Mouse (Mus musculus) neural tube, embryonic 15.5 days (tissue): ENCODE data around the gene Cacnb4. TPM values are rescaled to one million over a fixed set of nuclear protein-coding genes. Genes with fewer than 3 reads are reported as not detected.

ENCODE experiments used
- ATAC-seq: fragments of 200-750 bp; cut with Nextera tagmentation; 2 replicates; pipeline ENCODE4 v1.8.0; 2017; ENCODE audit warnings: mild to moderate bottlenecking, moderate TSS enrichment, moderate library complexity; ENCODE audit not compliant: low FRiP score
- H3K27ac ChIP-seq: fragments of 300-500 bp; sonication (generic); replicated peaks from 2 replicates; pipeline ENCODE4 v1.5.1; 2015; ENCODE audit warnings: mild to moderate bottlenecking, inconsistent platforms
- H3K27me3 ChIP-seq: fragments of 300-500 bp; sonication (generic); replicated peaks from 2 replicates; pipeline ENCODE4 v1.6.1; 2015; ENCODE audit warnings: inconsistent platforms
- H3K36me3 ChIP-seq: fragments of 300-500 bp; sonication (generic); 2 replicates; pipeline ENCODE4 v1.6.1; 2015; ENCODE audit warnings: inconsistent platforms
- H3K4me1 ChIP-seq: fragments of 300-500 bp; sonication (generic); 2 replicates; pipeline ENCODE4 v1.6.1; 2015; ENCODE audit warnings: inconsistent platforms
- H3K4me2 ChIP-seq: fragments of 300-500 bp; sonication (generic); 2 replicates; pipeline ENCODE4 v1.6.1; 2015; ENCODE audit warnings: inconsistent platforms, mild to moderate bottlenecking, moderate library complexity
- H3K4me3 ChIP-seq: fragments of 300-500 bp; sonication (generic); replicated peaks from 2 replicates; pipeline ENCODE4 v1.5.1; 2015; ENCODE audit warnings: mild to moderate bottlenecking, inconsistent platforms
- H3K9ac ChIP-seq: fragments of 300-500 bp; sonication (generic); replicated peaks from 2 replicates; pipeline ENCODE4 v1.6.1; 2015; ENCODE audit warnings: mild to moderate bottlenecking, inconsistent platforms
- H3K9me3 ChIP-seq: fragments of 300-500 bp; sonication (generic); replicated peaks from 2 replicates; pipeline ENCODE4 v1.6.1; 2016; ENCODE audit warnings: inconsistent platforms
- WGBS: fragments of 180-500 bp; shearing (Covaris S2); methylation state at CpG from one replicate; pipeline ENCODE4 v1.1.7; 2015; ENCODE audit warnings: mixed read lengths; 5-methylcytosine and 5-hydroxymethylcytosine counted together
- polyA plus RNA-seq: library from polyadenylated mRNA; unstranded; fragments of >200 nt; fragmentation: Nextera tagmentation; extraction: Ambion mirVana; gene quantifications from 2 replicates; pipeline ENCODE4 v1.2.1, GENCODE M21; 2015

Gene Cacnb4
- polyA plus RNA-seq, 1 experiment from 2014 or later: 14.7 TPM

DNA sequence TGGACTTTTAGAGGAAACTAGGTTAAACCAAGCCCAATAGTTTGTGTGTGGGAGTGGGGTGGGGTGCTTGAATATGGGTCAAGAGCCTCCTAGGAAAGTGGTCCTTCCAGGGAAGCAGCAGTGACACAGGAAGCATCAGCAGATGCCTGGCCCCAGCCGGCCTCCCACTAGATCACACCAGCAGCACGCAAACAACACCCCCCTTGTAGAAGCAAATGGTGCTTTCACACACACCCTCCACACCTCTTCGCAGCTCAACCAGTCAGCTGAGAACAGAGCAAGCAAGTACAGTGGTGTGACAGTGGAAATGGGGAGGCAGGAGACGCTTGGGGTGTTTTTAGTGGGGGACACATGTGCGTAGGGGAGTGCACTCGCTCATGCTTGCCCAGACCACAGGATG lies 33.0 kb downstream of the Cacnb4 start:
- no peaks in the 10 kb centered on the region for H3K27me3 ChIP-seq
- H3K4me1 ChIP-seq: no peaks in the 10 kb centered on the region
- H3K4me3 ChIP-seq: no peak overlapping the region
- 89% methylated on average over 6 of the region's 6 CpGs for WGBS
- H3K27ac ChIP-seq: no peak overlapping the region
- no peak overlapping the region for H3K9ac ChIP-seq
- H3K36me3 ChIP-seq: no peaks in the 10 kb centered on the region
- no peaks in the 10 kb centered on the region for H3K9me3 ChIP-seq
- no peak overlapping the region for H3K4me2 ChIP-seq
- ATAC-seq: no peak

DNA sequence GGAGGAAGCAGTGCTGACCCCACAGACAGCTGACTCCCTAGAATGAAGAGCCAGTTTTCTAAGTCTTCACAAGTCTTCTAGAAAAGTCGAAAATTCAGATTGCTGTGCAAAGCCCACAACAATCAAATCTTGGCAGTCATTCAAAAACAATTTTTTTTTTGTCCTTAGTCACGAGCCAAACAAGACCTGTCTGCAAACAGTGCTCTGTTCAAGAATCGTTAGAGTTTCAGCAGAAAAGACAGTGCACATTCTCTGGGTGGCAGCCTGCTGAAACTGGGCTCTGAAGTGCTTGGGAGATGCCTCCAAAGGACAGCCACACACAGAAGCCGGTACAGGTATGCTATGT lies 37.1 kb downstream of the Cacnb4 start:
- Histone ChIP-seq H3K36me3 (no peaks in the 10 kb centered on the region), H3K9me3 (no peaks in the 10 kb centered on the region), H3K4me2 (no peak overlapping the region)

DNA sequence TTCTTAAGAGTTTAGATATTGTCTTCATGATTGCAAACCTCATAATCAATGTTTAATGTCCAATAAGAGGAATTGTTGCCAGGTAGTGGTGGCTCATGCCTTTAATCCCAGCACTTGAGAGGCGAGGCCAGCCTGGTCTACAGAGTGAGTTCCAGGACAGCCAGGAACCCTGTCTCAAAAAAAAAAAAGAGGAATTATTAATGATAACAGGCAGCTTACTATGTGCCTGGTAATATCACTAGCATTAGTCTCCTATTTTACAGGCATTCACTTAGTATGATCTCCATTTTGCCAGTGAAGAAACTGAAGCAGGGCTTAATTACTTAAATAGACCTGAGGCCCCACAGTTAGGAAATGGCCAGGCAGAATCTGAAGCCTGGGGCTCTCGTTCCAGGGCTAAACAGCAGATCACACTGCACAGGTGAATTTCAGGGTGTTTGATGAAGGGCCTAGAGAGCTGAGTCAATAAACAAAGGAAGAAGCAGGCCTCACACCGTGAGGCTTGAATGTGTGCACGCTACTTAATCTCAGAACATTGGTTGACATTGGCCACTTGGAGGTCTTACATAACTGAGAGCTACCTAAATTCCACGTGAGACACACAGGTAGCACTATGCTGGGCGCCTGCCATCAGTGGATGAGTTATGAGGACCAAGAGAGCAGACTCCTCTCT lies 37.6 kb downstream of the Cacnb4 start:
- ATAC-seq: no peak
- WGBS: 71% methylated on average over 6 of the region's 6 CpGs
- Histone ChIP-seq H3K4me2 (no peak overlapping the region), H3K4me1 (no peaks in the 10 kb centered on the region), H3K9ac (no peak overlapping the region), H3K27me3 (no peaks in the 10 kb centered on the region), H3K36me3 (no peaks in the 10 kb centered on the region), H3K9me3 (no peaks in the 10 kb centered on the region), H3K27ac (no peak overlapping the region), H3K4me3 (no peak overlapping the region)

More for the DNA sequence above, 37.1 kb downstream of the Cacnb4 start:
- Histone ChIP-seq H3K9ac (no peak overlapping the region), H3K27ac (no peak overlapping the region), H3K27me3 (no peaks in the 10 kb centered on the region), H3K4me1 (no peaks in the 10 kb centered on the region), H3K4me3 (no peak overlapping the region)
- 65% methylated on average over 4 of the region's 4 CpGs for WGBS
- no peak for ATAC-seq

DNA sequence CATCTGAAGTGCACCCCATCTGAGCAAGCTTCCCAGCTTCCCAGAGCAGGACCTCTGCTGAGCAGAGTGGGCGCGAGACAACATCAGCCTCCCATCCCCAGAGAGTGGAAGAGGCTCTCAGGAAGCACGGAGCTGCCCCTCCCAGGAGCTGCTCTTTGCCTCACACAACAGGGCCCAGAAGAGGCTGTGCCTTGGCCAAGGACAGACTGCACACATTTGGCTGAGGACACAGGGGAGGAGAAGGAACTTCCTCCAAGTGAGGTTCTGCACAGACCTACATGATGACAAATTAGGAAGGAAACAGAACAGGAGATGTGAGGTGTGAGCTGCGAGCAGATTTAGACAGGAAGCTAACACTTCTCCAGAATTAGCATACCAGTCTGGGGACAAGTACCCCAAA lies 38.4 kb downstream of the Cacnb4 start:
- 48% methylated on average over 4 of the region's 4 CpGs for WGBS

DNA sequence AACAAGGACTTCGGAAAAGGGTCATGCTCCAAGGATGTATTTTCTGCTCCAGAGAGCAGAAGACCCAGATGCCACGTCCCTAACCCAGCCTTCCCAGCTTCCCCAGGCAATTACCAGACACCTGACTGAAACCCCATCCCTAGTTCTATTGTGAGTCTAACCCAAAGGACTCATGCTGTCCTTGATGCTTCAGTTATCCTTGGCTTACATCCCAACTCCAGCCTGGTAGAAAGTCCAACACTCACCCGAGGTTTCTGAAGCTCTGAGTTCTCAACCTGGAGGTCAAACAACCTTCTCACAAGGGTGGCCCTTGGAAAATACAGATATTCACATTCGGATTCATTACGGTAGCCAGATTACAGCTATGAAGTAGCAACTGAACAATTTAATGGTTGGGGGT lies 40.6 kb downstream of the Cacnb4 start:
- no peak overlapping the region for H3K9ac ChIP-seq
- peaks cover 7% of the 10 kb centered on the region; the same call in 1 of the 2 replicates for H3K4me1 ChIP-seq
- no peaks in the 10 kb centered on the region for H3K9me3 ChIP-seq
- no peak for ATAC-seq
- H3K4me3 ChIP-seq: no peak overlapping the region
- WGBS: 63% methylated on average over 5 of the region's 5 CpGs
- H3K27me3 ChIP-seq: no peaks in the 10 kb centered on the region
- no peaks in the 10 kb centered on the region for H3K36me3 ChIP-seq
- no peak overlapping the region for H3K27ac ChIP-seq
- H3K4me2 ChIP-seq: no peak overlapping the region

More for the DNA sequence above, 38.4 kb downstream of the Cacnb4 start:
- H3K4me2 ChIP-seq: no peak overlapping the region
- H3K27me3 ChIP-seq: no peaks in the 10 kb centered on the region
- no peak overlapping the region for H3K9ac ChIP-seq
- H3K9me3 ChIP-seq: no peaks in the 10 kb centered on the region
- no peak overlapping the region for H3K4me3 ChIP-seq
- H3K27ac ChIP-seq: no peak overlapping the region
- ATAC-seq: no peak
- no peaks in the 10 kb centered on the region for H3K36me3 ChIP-seq
- H3K4me1 ChIP-seq: peaks cover under 1% of the 10 kb centered on the region; the same call in 1 of the 2 replicates

- no peaks in the 10 kb centered on the region for H3K9me3 ChIP-seq
- H3K4me2 ChIP-seq: no peak overlapping the region
- no peak overlapping the region for H3K4me3 ChIP-seq
- no peaks in the 10 kb centered on the region for H3K36me3 ChIP-seq
- H3K4me1 ChIP-seq: peaks cover 7% of the 10 kb centered on the region; the same call in 1 of the 2 replicates
- H3K27ac ChIP-seq: no peak overlapping the region
- ATAC-seq: no peak
- 9% methylated on average over 4 of the region's 4 CpGs for WGBS
- no peaks in the 10 kb centered on the region for H3K27me3 ChIP-seq
- H3K9ac ChIP-seq: no peak overlapping the region
Measured at GRCm38 (mm10) chr2:52635358-52635757, 41.3 kb downstream of the Cacnb4 start.

DNA sequence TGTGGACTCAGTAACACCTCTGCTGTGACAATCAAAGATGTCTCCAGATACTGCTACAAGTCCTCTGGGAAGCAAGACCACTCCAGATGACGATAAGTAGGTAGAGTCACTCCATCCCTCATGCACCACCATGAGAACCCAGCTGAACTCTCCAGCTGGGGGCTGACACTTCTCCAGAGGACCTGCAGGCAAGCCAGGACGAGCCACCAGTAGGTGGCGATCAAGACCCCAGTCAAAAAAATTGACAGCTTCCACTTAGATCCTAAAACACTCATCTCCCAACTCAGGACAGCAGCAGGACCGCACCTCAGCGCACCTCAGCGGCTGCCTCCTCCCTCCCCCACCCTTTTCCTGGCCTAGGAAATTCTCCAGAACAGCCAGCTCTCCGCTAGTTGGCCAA lies 43.8 kb downstream of the Cacnb4 start:
- Histone ChIP-seq H3K4me3 (no peak overlapping the region), H3K36me3 (no peaks in the 10 kb centered on the region), H3K9me3 (no peaks in the 10 kb centered on the region), H3K9ac (no peak overlapping the region), H3K27ac (no peak overlapping the region), H3K4me1 (peaks cover 7% of the 10 kb centered on the region; the same call in 1 of the 2 replicates), H3K27me3 (no peaks in the 10 kb centered on the region), H3K4me2 (no peak overlapping the region)
- ATAC-seq: peak; percentile 55; the same call in 1 of the 2 replicates
- 8% methylated on average over 7 of the region's 7 CpGs for WGBS

GRCm38 (mm10) chr2:52628186-52628585 lies 48.4 kb downstream of the Cacnb4 start:
- no peak for ATAC-seq
- Histone ChIP-seq H3K9me3 (no peaks in the 10 kb centered on the region), H3K4me1 (peaks cover 15% of the 10 kb centered on the region), H3K36me3 (no peaks in the 10 kb centered on the region), H3K27me3 (no peaks in the 10 kb centered on the region), H3K27ac (no peak overlapping the region), H3K9ac (no peak overlapping the region), H3K4me3 (no peak overlapping the region), H3K4me2 (no peak overlapping the region)
- 83% methylated on average over 4 of the region's 4 CpGs for WGBS

- no peak for ATAC-seq
- H3K9ac ChIP-seq: no peak overlapping the region
Measured at GRCm38 (mm10) chr2:52626266-52626665, 50.4 kb downstream of the Cacnb4 start.

DNA sequence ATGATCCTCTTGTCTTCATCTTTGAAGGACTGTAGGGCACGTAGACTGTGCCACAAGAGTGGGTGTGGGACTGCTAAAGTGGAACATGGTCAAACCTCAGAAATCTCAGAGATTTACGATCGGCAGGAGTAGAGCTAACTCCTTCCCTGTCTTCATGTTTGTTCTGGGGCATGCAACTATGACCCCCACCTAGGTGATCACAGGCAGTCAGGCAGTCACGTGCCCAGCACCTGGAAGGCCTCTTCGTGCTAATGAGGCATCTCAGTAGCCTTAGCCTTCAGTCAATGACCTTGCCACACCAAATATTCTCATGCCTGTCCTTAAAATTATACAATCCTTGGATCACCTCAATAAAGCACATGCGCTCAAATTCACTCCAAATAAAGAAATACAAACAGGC lies 50.9 kb downstream of the Cacnb4 start:
- H3K27me3 ChIP-seq: no peaks in the 10 kb centered on the region
- no peak for ATAC-seq
- no peaks in the 10 kb centered on the region for H3K36me3 ChIP-seq
- no peak overlapping the region for H3K4me2 ChIP-seq
- H3K27ac ChIP-seq: no peak overlapping the region
- H3K4me3 ChIP-seq: no peak overlapping the region
- WGBS: 95% methylated on average over 6 of the region's 6 CpGs
- H3K4me1 ChIP-seq: peaks cover 9% of the 10 kb centered on the region
- no peaks in the 10 kb centered on the region for H3K9me3 ChIP-seq
- no peak overlapping the region for H3K9ac ChIP-seq

More at GRCm38 (mm10) chr2:52626266-52626665, 50.4 kb downstream of the Cacnb4 start:
- Histone ChIP-seq H3K4me1 (peaks cover 9% of the 10 kb centered on the region), H3K4me3 (no peak overlapping the region), H3K36me3 (no peaks in the 10 kb centered on the region), H3K27ac (no peak overlapping the region), H3K4me2 (no peak overlapping the region), H3K27me3 (no peaks in the 10 kb centered on the region), H3K9me3 (no peaks in the 10 kb centered on the region)
- 87% methylated on average over 3 of the region's 3 CpGs for WGBS

DNA sequence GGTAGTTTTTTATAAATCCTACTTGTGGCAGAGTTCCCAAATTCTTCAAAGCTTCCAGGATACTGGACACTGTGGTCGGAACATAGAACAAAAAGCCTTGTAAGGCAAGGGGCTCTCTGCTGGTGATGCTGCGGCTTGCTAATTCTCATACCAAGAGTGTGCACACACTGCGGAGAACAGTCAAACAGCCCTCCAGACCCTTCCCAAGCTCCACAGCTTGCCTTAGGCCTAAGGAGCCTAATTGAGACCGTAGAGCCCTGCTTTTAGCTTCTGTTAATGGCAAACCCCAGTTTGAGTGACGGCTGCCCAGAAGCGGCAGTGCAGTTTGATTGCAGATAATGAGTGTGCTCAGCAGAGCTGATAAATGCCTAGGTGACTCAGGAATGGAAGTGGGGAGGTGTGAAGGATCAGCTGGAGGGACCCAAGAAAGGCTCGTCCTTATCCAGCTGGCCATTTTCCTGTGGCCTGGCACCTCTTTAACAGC lies 52.7 kb downstream of the Cacnb4 start:
- 0 out of 2 replicates have a peak, but pooled peaks have one; percentile 30 for ATAC-seq
- no peaks in the 10 kb centered on the region for H3K36me3 ChIP-seq
- no peak overlapping the region for H3K9ac ChIP-seq
- 39% methylated on average over 7 of the region's 7 CpGs for WGBS
- peaks cover 9% of the 10 kb centered on the region for H3K4me1 ChIP-seq
- no peaks in the 10 kb centered on the region for H3K9me3 ChIP-seq
- H3K27ac ChIP-seq: peak overlapping the region; percentile 51
- no peak overlapping the region for H3K4me2 ChIP-seq
- no peaks in the 10 kb centered on the region for H3K27me3 ChIP-seq
- no peak overlapping the region for H3K4me3 ChIP-seq

DNA sequence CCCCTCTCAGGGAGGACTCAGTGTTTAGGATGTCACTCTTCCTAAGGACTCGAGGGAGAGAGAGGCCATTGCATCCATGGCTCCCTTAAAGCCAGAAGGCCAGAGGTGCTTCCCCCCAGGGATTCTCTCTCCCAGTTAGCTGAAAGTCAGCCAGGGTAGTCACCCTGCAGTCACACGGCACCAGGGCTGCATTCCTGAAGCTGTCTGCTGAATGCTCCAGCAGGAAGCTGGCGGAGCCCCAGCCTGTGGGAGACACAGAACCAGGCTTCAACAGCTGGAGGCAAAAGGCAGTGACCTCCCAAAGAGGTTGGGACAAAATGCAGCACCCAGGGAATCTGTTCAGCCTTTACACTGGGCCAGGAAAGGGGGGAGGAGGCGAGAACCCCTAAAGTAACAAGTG lies 53.2 kb downstream of the Cacnb4 start:
- no peak overlapping the region for H3K4me2 ChIP-seq
- H3K36me3 ChIP-seq: no peaks in the 10 kb centered on the region
- H3K4me3 ChIP-seq: no peak overlapping the region
- H3K9me3 ChIP-seq: no peaks in the 10 kb centered on the region
- H3K27me3 ChIP-seq: no peaks in the 10 kb centered on the region
- no peak for ATAC-seq
- 51% methylated on average over 4 of the region's 4 CpGs for WGBS
- peaks cover 9% of the 10 kb centered on the region for H3K4me1 ChIP-seq
- H3K9ac ChIP-seq: no peak overlapping the region
- 0 out of 2 replicates have a peak overlapping the region, but pooled peaks have one; percentile 51 for H3K27ac ChIP-seq
